Mouse (Mus musculus) neural tube, embryonic 13.5 days (tissue): ENCODE measurements at regions not wholly inside any gene's neighbourhood (a gene's known extent, or its start where the extent isn't known, plus 50 kb on each side); places are given as distances from the start of the nearest gene placed in this dataset.

Source experiments
- ATAC-seq: fragments of 200-750 bp; cut with Nextera tagmentation; 2 replicates; pipeline ENCODE4 v1.8.0; 2017; ENCODE audit warnings: low read depth, mild to moderate bottlenecking, moderate TSS enrichment, moderate library complexity
- H3K27ac ChIP-seq: fragments of 300-500 bp; sonication (generic); replicated peaks from 2 replicates; pipeline ENCODE4 v1.5.1; 2015; ENCODE audit warnings: moderate library complexity, mild to moderate bottlenecking, inconsistent platforms
- H3K27me3 ChIP-seq: fragments of 300-500 bp; sonication (generic); 2 replicates; pipeline ENCODE4 v1.6.1; 2015; ENCODE audit warnings: mild to moderate bottlenecking, inconsistent platforms
- H3K36me3 ChIP-seq: fragments of 300-500 bp; sonication (generic); 2 replicates; pipeline ENCODE4 v1.6.1; 2015; ENCODE audit warnings: mild to moderate bottlenecking, inconsistent platforms
- H3K4me1 ChIP-seq: fragments of 300-500 bp; sonication (generic); replicated peaks from 2 replicates; pipeline ENCODE4 v1.6.1; 2015; ENCODE audit warnings: inconsistent platforms
- H3K4me2 ChIP-seq: fragments of 300-500 bp; sonication (generic); 2 replicates; pipeline ENCODE4 v1.6.1; 2015; ENCODE audit warnings: inconsistent platforms, mild to moderate bottlenecking, moderate library complexity
- H3K4me3 ChIP-seq: fragments of 300-500 bp; sonication (generic); 2 replicates; pipeline ENCODE4 v1.5.1; 2015; ENCODE audit warnings: mild to moderate bottlenecking, inconsistent platforms
- H3K9ac ChIP-seq: fragments of 300-500 bp; sonication (generic); 2 replicates; pipeline ENCODE4 v1.6.1; 2015; ENCODE audit warnings: moderate library complexity, mild to moderate bottlenecking, inconsistent platforms
- H3K9me3 ChIP-seq: fragments of 300-500 bp; sonication (generic); 2 replicates; pipeline ENCODE4 v1.6.1; 2016; ENCODE audit warnings: inconsistent platforms
- WGBS: fragments of 180-500 bp; shearing (Covaris S2); methylation state at CpG from one replicate; pipeline ENCODE4 v1.1.7; 2015; 5-methylcytosine and 5-hydroxymethylcytosine counted together

DNA sequence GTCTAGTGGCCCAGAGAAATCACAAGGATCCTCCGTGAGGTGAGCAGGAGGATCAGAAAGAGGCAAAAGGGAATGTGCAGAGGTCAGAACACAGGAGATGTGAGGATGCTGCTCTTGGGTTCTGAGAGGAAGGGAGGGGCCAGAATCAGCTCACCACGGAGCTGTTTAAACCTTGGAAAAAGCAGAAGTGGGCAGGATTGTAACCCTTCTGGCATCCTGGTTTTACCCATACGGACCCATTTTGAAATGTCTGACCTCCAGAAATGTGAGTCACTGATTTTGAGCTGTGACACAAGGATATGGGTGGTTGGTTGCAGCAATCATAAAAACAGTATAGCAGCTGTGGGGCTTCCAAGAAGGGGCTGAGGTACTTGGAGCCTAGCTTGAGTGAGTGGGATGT lies 56.6 kb upstream of the Laptm4a start:
- Histone ChIP-seq H3K27ac (no peak overlapping the region), H3K27me3 (no peaks in the 10 kb centered on the region), H3K4me1 (no peaks in the 10 kb centered on the region), H3K36me3 (no peaks in the 10 kb centered on the region), H3K9me3 (no peaks in the 10 kb centered on the region), H3K4me2 (no peak overlapping the region), H3K9ac (no peak overlapping the region), H3K4me3 (no peak overlapping the region)
- WGBS: 71% methylated on average over 3 of the region's 3 CpGs
- no peak for ATAC-seq

DNA sequence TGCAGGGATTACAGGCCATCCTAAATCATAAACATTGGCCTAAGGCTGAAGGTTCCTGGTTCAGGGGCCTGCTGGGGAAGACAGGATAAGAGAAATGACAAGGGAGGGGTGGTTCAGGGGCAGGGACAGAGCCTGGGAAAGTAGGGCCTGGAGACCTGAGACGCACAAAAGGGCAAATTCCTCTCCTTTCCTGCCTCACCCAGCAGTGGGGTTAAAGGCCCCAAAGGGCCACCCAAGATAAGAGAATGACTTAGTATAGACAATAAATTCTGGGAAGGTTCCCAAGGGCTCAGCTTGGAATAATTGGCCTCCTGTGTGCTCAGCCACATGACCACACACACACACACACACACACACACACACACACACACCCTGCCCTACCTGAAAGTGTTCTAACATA lies 56.2 kb upstream of the Laptm4a start:
- no peaks in the 10 kb centered on the region for H3K9me3 ChIP-seq
- WGBS: 50% methylated on average over 1 of the region's 1 CpGs
- ATAC-seq: no peak

DNA sequence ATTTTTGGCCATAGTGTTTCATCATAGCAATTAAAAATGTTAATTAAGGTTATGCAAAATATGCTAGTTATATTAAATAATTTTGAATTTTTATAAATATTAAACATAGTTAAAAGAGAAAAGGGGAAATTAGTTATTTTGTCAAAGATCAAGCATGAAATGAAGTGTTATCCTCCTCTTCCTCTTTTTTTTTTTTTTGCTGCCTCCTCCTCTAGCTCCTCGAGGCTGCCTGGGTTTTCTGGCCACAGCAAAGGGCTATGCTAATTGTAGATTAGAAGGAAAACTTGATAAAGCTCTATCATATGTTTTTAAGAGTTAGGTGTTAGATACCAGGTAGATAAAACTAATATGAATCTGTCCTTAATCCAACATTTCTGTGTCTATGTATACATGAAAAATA lies 54.4 kb upstream of the Laptm4a start:
- H3K4me3 ChIP-seq: no peak overlapping the region
- H3K27me3 ChIP-seq: no peaks in the 10 kb centered on the region
- H3K4me1 ChIP-seq: no peaks in the 10 kb centered on the region
- H3K36me3 ChIP-seq: no peaks in the 10 kb centered on the region
- no peak for ATAC-seq
- no peak overlapping the region for H3K9ac ChIP-seq
- 43% methylated on average over 1 of the region's 1 CpGs for WGBS
- H3K9me3 ChIP-seq: no peaks in the 10 kb centered on the region
- no peak overlapping the region for H3K4me2 ChIP-seq
- no peak overlapping the region for H3K27ac ChIP-seq

More for the DNA sequence above, 56.2 kb upstream of the Laptm4a start:
- Histone ChIP-seq H3K9ac (no peak overlapping the region), H3K4me3 (no peak overlapping the region), H3K27me3 (no peaks in the 10 kb centered on the region), H3K4me1 (no peaks in the 10 kb centered on the region), H3K4me2 (no peak overlapping the region), H3K36me3 (no peaks in the 10 kb centered on the region), H3K27ac (no peak overlapping the region)

DNA sequence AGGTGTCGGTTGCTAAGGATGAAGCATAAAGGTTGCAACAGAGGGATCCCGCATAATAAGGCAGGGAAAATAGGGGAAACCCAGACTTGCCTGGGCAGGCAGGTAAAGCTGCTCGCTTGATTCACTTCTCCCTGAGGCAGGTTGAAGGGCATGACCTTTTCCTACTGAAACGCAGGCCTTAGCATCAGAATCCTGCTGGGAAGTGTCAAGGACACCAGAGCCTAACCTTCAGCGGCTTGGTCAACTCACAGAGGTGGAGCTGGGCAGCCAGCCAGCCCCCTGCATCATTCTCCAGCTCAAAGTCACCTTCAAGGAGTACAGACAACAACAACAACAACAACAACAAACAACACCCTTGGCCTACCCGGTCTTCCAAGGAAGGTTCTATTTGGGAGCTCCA lies 52.8 kb upstream of the Laptm4a start:
- ATAC-seq: no peak

DNA sequence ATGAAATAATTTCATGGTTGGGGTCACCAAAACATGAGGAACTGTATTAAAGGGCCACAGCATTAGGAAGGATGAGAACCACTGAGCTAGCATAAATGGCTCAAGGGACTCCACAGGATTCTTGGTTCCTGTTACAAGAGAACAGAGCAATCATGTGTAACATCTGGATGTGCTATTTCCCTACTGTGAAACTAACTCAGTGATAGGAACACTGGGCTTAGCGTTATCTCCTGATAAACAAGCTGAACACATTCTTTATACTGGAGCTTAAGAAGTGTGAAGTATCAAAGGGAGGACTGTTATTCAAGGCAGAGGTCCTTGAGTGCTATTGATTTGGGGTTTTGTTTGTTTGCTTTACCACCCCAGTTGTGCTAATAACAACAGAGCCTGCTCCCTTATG lies 52.3 kb upstream of the Laptm4a start:
- ATAC-seq: no peak
- 61% methylated on average over 1 of the region's 1 CpGs for WGBS
- Histone ChIP-seq H3K36me3 (no peaks in the 10 kb centered on the region), H3K4me3 (no peak overlapping the region), H3K4me1 (no peaks in the 10 kb centered on the region), H3K4me2 (no peak overlapping the region), H3K27me3 (no peaks in the 10 kb centered on the region), H3K9ac (no peak overlapping the region), H3K9me3 (no peaks in the 10 kb centered on the region), H3K27ac (no peak overlapping the region)

More for the DNA sequence above, 52.8 kb upstream of the Laptm4a start:
- H3K4me1 ChIP-seq: no peaks in the 10 kb centered on the region
- WGBS: 78% methylated on average over 6 of the region's 6 CpGs
- no peaks in the 10 kb centered on the region for H3K27me3 ChIP-seq
- no peak overlapping the region for H3K9ac ChIP-seq
- no peaks in the 10 kb centered on the region for H3K36me3 ChIP-seq
- no peaks in the 10 kb centered on the region for H3K9me3 ChIP-seq
- H3K4me3 ChIP-seq: no peak overlapping the region
- H3K27ac ChIP-seq: no peak overlapping the region
- H3K4me2 ChIP-seq: no peak overlapping the region
